Mouse (Mus musculus) limb, embryonic 11.5 days (tissue): ENCODE measurements around the gene Ctns. TPM values are rescaled to one million over a fixed set of nuclear protein-coding genes. Genes with fewer than 3 reads are reported as not detected.

Source experiments
- ATAC-seq: fragments of 200-750 bp; cut with Nextera tagmentation; 2 replicates; pipeline ENCODE4 v1.8.0; 2017; ENCODE audit warnings: low read depth; ENCODE audit not compliant: insufficient number of reproducible peaks, low FRiP score, low TSS enrichment
- DNase-seq: peaks from one replicate; pipeline ENCODE4 v3.0.0-alpha.2; 2015; ENCODE audit warnings: low spot score
- H3K27ac ChIP-seq: fragments of 300-500 bp; sonication (generic); replicated peaks from 2 replicates; pipeline ENCODE4 v1.5.1; 2014; ENCODE audit warnings: low read depth, mild to moderate bottlenecking, low read length
- H3K27me3 ChIP-seq: fragments of 300-500 bp; sonication (generic); 2 replicates; pipeline ENCODE4 v1.6.1; 2014; ENCODE audit warnings: mild to moderate bottlenecking, low read length, mixed read lengths; ENCODE audit not compliant: control insufficient read depth, insufficient read depth
- H3K36me3 ChIP-seq: fragments of 300-500 bp; sonication (generic); 2 replicates; pipeline ENCODE4 v1.6.1; 2014; ENCODE audit warnings: mild to moderate bottlenecking, low read length, moderate library complexity, mixed read lengths; ENCODE audit not compliant: control insufficient read depth, insufficient read depth
- H3K4me1 ChIP-seq: fragments of 300-500 bp; sonication (generic); 2 replicates; pipeline ENCODE4 v1.6.1; 2014; ENCODE audit warnings: low read length, mixed read lengths; ENCODE audit not compliant: control insufficient read depth, insufficient read depth
- H3K4me2 ChIP-seq: fragments of 300-500 bp; sonication (generic); 2 replicates; pipeline ENCODE4 v1.6.1; 2014; ENCODE audit warnings: low read depth, mild to moderate bottlenecking, moderate library complexity; ENCODE audit not compliant: severe bottlenecking
- H3K4me3 ChIP-seq: fragments of 300-500 bp; sonication (generic); 2 replicates; pipeline ENCODE4 v1.5.1; 2014; ENCODE audit warnings: low read depth, low read length
- H3K9ac ChIP-seq: fragments of 300-500 bp; sonication (generic); 2 replicates; pipeline ENCODE4 v1.6.1; 2014; ENCODE audit warnings: mild to moderate bottlenecking, low read length
- H3K9me3 ChIP-seq: fragments of 300-500 bp; sonication (generic); 2 replicates; pipeline ENCODE4 v1.6.1; 2016; ENCODE audit warnings: low read length; ENCODE audit not compliant: control insufficient read depth
- WGBS: fragments of 180-500 bp; shearing (Covaris S2); extraction: QIAGEN DNeasy Blood & Tissue Kit; methylation state at CpG from one replicate; pipeline ENCODE4 v1.1.7; 2014; 5-methylcytosine and 5-hydroxymethylcytosine counted together
- polyA plus RNA-seq: library from polyadenylated mRNA; unstranded; fragments of >200 nt; fragmentation: Nextera tagmentation; extraction: Ambion mirVana; gene quantifications from 2 replicates; pipeline ENCODE4 v1.2.1, GENCODE M21; 2014

Ctns gene
- polyA plus RNA-seq, 1 experiment from 2014 or later = 23.6 TPM

- ATAC-seq (no peak), DNase-seq (no peak)
- Histone ChIP-seq H3K4me2 (no peak overlapping the region), H3K9me3 (no peaks in the 10 kb centered on the region), H3K36me3 (no peaks in the 10 kb centered on the region), H3K27ac (no peak overlapping the region), H3K4me3 (no peak overlapping the region), H3K9ac (no peak overlapping the region), H3K27me3 (no peaks in the 10 kb centered on the region), H3K4me1 (no peaks in the 10 kb centered on the region)
- 82% methylated on average over 5 of the region's 5 CpGs for WGBS
Measured at GRCm38 (mm10) chr11:73228881-73229280, 30.0 kb upstream of the Ctns start.

- Histone ChIP-seq H3K9me3 (no peaks in the 10 kb centered on the region), H3K27me3 (no peaks in the 10 kb centered on the region), H3K36me3 (no peaks in the 10 kb centered on the region), H3K4me2 (no peak overlapping the region), H3K9ac (no peak overlapping the region), H3K4me1 (no peaks in the 10 kb centered on the region), H3K4me3 (no peak overlapping the region), H3K27ac (no peak overlapping the region)
- 92% methylated on average over 6 of the region's 6 CpGs for WGBS
- no peak for DNase-seq
- ATAC-seq = no peak
Measured at GRCm38 (mm10) chr11:73225856-73226255, 27.0 kb upstream of the Ctns start.

GRCm38 (mm10) chr11:73223966-73224365 is 25.1 kb upstream of the Ctns start:
- no peak overlapping the region for H3K4me3 ChIP-seq

GRCm38 (mm10) chr11:73222846-73223245 is 24.0 kb upstream of the Ctns start:
- ATAC-seq (no peak), DNase-seq (no peak)
- H3K36me3 ChIP-seq = no peaks in the 10 kb centered on the region
- no peaks in the 10 kb centered on the region for H3K9me3 ChIP-seq
- H3K9ac ChIP-seq = no peak overlapping the region
- H3K4me1 ChIP-seq = no peaks in the 10 kb centered on the region
- H3K4me3 ChIP-seq = no peak overlapping the region
- H3K4me2 ChIP-seq = no peak overlapping the region
- no peaks in the 10 kb centered on the region for H3K27me3 ChIP-seq
- no peak overlapping the region for H3K27ac ChIP-seq
- WGBS = 34% methylated on average over 5 of the region's 5 CpGs

More at GRCm38 (mm10) chr11:73223966-73224365, 25.1 kb upstream of the Ctns start:
- no peaks in the 10 kb centered on the region for H3K4me1 ChIP-seq
- no peak overlapping the region for H3K27ac ChIP-seq
- DNase-seq (no peak), ATAC-seq (no peak)
- H3K36me3 ChIP-seq = no peaks in the 10 kb centered on the region
- WGBS = 75% methylated on average over 2 of the region's 2 CpGs
- no peak overlapping the region for H3K4me2 ChIP-seq
- no peak overlapping the region for H3K9ac ChIP-seq
- H3K27me3 ChIP-seq = no peaks in the 10 kb centered on the region
- H3K9me3 ChIP-seq = no peaks in the 10 kb centered on the region

- H3K9me3 ChIP-seq = no peaks in the 10 kb centered on the region
- no peak overlapping the region for H3K27ac ChIP-seq
- H3K4me3 ChIP-seq = no peak overlapping the region
- WGBS = 93% methylated on average over 1 of the region's 1 CpGs
- DNase-seq (no peak), ATAC-seq (no peak)
- H3K4me1 ChIP-seq = no peaks in the 10 kb centered on the region
- no peaks in the 10 kb centered on the region for H3K36me3 ChIP-seq
- no peak overlapping the region for H3K4me2 ChIP-seq
- H3K27me3 ChIP-seq = no peaks in the 10 kb centered on the region
- no peak overlapping the region for H3K9ac ChIP-seq
Measured at GRCm38 (mm10) chr11:73220651-73221050, 21.8 kb upstream of the Ctns start.

- no peak overlapping the region for H3K9ac ChIP-seq
Measured at GRCm38 (mm10) chr11:73219671-73220070, 20.8 kb upstream of the Ctns start.

GRCm38 (mm10) chr11:73213956-73214355 is 15.1 kb upstream of the Ctns start:
- no peak for ATAC-seq
- H3K36me3 ChIP-seq = no peaks in the 10 kb centered on the region
- no peak overlapping the region for H3K4me3 ChIP-seq
- H3K4me2 ChIP-seq = no peak overlapping the region
- H3K9ac ChIP-seq = no peak overlapping the region
- H3K4me1 ChIP-seq = no peaks in the 10 kb centered on the region
- WGBS = 85% methylated on average over 3 of the region's 3 CpGs
- H3K9me3 ChIP-seq = no peaks in the 10 kb centered on the region
- H3K27ac ChIP-seq = no peak overlapping the region
- no peak for DNase-seq
- H3K27me3 ChIP-seq = no peaks in the 10 kb centered on the region

More at GRCm38 (mm10) chr11:73219671-73220070, 20.8 kb upstream of the Ctns start:
- Histone ChIP-seq H3K4me1 (no peaks in the 10 kb centered on the region), H3K27ac (no peak overlapping the region), H3K4me2 (no peak overlapping the region), H3K27me3 (no peaks in the 10 kb centered on the region), H3K9me3 (no peaks in the 10 kb centered on the region), H3K4me3 (no peak overlapping the region), H3K36me3 (no peaks in the 10 kb centered on the region)
- ATAC-seq (no peak), DNase-seq (no peak)
- 55% methylated on average over 2 of the region's 2 CpGs for WGBS

- no peaks in the 10 kb centered on the region for H3K4me1 ChIP-seq
- ATAC-seq (no peak), DNase-seq (no peak)
- H3K4me3 ChIP-seq = no peak overlapping the region
- H3K27me3 ChIP-seq = no peaks in the 10 kb centered on the region
- H3K36me3 ChIP-seq = no peaks in the 10 kb centered on the region
- no peak overlapping the region for H3K9ac ChIP-seq
- H3K9me3 ChIP-seq = no peaks in the 10 kb centered on the region
- no peak overlapping the region for H3K4me2 ChIP-seq
- H3K27ac ChIP-seq = no peak overlapping the region
- 84% methylated on average over 2 of the region's 2 CpGs for WGBS
Measured at GRCm38 (mm10) chr11:73207621-73208020, 8.8 kb upstream of the Ctns start.

GRCm38 (mm10) chr11:73205194-73205593 is 6.4 kb upstream of the Ctns start:
- Histone ChIP-seq H3K4me1 (no peaks in the 10 kb centered on the region), H3K27me3 (no peaks in the 10 kb centered on the region), H3K4me2 (no peak overlapping the region), H3K4me3 (no peak overlapping the region), H3K27ac (no peak overlapping the region), H3K36me3 (no peaks in the 10 kb centered on the region), H3K9me3 (no peaks in the 10 kb centered on the region), H3K9ac (no peak overlapping the region)
- ATAC-seq (no peak), DNase-seq (no peak)
- WGBS = 64% methylated on average over 7 of the region's 7 CpGs
